Mouse (Mus musculus) frontal cortex, adult 2 months (tissue): Measurements from ENCODE around the gene Zscan25. TPM values are rescaled to one million over a fixed set of nuclear protein-coding genes. Genes with fewer than 3 reads are reported as not detected.

Experiments
- polyA plus RNA-seq: library from polyadenylated mRNA; depleted of rRNA; stranded (reverse); fragments of >200 nt; gene quantifications from 2 replicates; pipeline ENCODE4 v1.2.3, GENCODE M21; 2012; rRNA removed

The Zscan25 gene
- polyA plus RNA-seq, 1 experiment, result 16.1 TPM

Other genes starting within 250 kb of the Zscan25 start
- not detected in 2 replicates for gene Gm4871, start 247.7 kb upstream of the Zscan25 start, polyA plus RNA-seq
- gene 1700018F24Rik, start 237.5 kb upstream of the Zscan25 start, polyA plus RNA-seq, result not detected in 2 replicates
- gene Arpc1a, start 196.7 kb upstream of the Zscan25 start, polyA plus RNA-seq, result 210 and 216 TPM in 2 replicates
- gene Kpna7, start 196.5 kb upstream of the Zscan25 start, polyA plus RNA-seq, result not detected in 2 replicates
- gene Arpc1b, start 166.3 kb upstream of the Zscan25 start, polyA plus RNA-seq, result 71.6 and 73.6 TPM in 2 replicates
- gene Pdap1, start 140.3 kb upstream of the Zscan25 start, polyA plus RNA-seq, result 97.9 and 101 TPM in 2 replicates
- 92.0 and 93.3 TPM in 2 replicates for gene Bud31, start 140.1 kb upstream of the Zscan25 start, polyA plus RNA-seq
- gene Ptcd1, start 113.4 kb upstream of the Zscan25 start, polyA plus RNA-seq, result 19.3 and 21.1 TPM in 2 replicates
- gene Cpsf4, start 113.3 kb upstream of the Zscan25 start, polyA plus RNA-seq, result 51.7 and 57.8 TPM in 2 replicates
- gene Atp5j2, start 88.4 kb upstream of the Zscan25 start, polyA plus RNA-seq, result 324 and 327 TPM in 2 replicates
- gene Zkscan14, start 78.6 kb upstream of the Zscan25 start, polyA plus RNA-seq, result 6.6 and 8.5 TPM in 2 replicates
- 9.5 and 9.7 TPM in 2 replicates for gene Zkscan5, start 75.9 kb upstream of the Zscan25 start, polyA plus RNA-seq
- gene Zfp655, start 48.8 kb upstream of the Zscan25 start, polyA plus RNA-seq, result 20.8 and 20.9 TPM in 2 replicates
- not detected in 2 replicates for gene Cyp3a57, start 64.8 kb downstream of the Zscan25 start, polyA plus RNA-seq
- 0.06 TPM in 1 of 2 replicates, not detected in the other for gene Cyp3a16, start 189.2 kb downstream of the Zscan25 start, polyA plus RNA-seq